Mouse (Mus musculus): ENCODE results near the gene Kcne2. TPM values are rescaled to one million over a fixed set of nuclear protein-coding genes. Genes with fewer than 3 reads are reported as not detected.

The Kcne2 gene
- polyA plus RNA-seq, 1 experiment from 2014 or later = 0.23 TPM

DNA sequence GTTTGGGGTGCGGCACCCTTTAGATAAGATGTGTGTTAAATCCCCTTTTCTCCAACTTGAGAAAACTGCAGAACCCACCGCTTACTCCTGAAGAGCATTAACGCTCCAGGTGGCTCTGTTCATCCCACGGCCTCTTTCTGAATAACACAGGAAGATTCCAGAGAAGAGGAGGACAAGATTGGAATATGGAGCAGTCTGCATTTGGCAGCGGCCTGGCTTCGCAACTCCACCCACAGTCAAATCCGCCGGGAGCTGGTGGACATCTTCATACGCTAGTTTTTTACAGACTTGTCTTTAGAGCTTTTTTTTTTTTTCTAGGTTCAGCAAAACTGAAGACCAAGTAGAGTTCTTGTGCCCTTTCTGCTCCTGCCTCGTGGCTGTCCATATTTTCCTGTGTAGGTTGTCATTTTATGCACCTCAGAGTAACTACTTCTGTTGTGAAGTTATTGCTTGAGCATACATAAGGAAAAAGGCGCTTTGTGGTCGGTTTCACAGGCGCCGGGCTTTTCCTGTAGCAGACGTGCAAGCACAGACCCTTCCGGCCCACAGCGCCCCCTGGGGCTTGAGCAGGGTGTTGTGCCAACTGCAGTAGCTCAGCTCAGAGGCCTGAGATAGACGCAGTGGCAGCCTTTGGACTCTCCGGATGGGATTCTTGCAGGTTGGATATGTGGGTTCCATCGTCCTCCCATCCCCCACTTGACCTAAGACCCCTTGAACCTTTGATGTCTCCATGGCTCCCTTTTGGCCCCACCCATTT is 27.3 kb downstream of the Kcne2 start:
- peak; percentile 44 for DNase-seq (ENCODE audit: low spot score)
- no peaks in the 10 kb centered on the region for H3K36me3 ChIP-seq
- no peaks in the 10 kb centered on the region for H3K9me3 ChIP-seq (replicated peaks)
- peaks cover 14% of the 10 kb centered on the region for H3K4me1 ChIP-seq
- H3K27ac ChIP-seq (replicated peaks) = no peak overlapping the region
- no peak overlapping the region for H3K4me3 ChIP-seq
- no peaks in the 10 kb centered on the region for H3K27me3 ChIP-seq (ENCODE audit: low read depth, poor library complexity, severe bottlenecking)
- 69% methylated on average over 20 of the region's 20 CpGs for WGBS

DNA sequence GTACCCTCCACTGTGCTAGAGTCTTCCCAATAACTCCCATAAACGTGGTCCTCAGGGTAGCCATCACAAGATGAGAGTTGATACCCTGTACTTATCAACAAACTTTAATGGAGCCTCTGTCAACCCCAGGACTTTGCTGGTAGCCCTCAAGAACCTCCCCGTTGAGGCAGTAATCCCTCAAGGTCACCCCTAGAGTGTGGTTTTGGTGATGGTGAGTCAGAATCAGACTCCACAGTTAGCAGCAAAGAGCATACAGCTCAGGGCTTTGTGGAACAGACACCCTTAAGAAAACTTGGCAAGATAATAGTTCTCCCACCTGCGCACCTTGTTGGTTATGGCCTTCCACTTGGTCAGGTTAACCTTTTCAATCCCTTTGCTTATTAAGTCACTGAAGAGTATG is 28.2 kb downstream of the Kcne2 start:
- WGBS = 82% methylated on average over 3 of the region's 3 CpGs
- Histone ChIP-seq H3K4me3 (no peak overlapping the region), H3K27me3 (ENCODE audit: low read depth, poor library complexity, severe bottlenecking) (no peaks in the 10 kb centered on the region), H3K4me1 (peaks cover 22% of the 10 kb centered on the region), H3K36me3 (no peaks in the 10 kb centered on the region), H3K9me3 (replicated peaks) (no peaks in the 10 kb centered on the region), H3K27ac (replicated peaks) (no peak overlapping the region)
- no peak for DNase-seq (ENCODE audit: low spot score)

GRCm38 (mm10) chr16:92321341-92321740 is 29.2 kb downstream of the Kcne2 start, which contains the start of gene Fam243:
Fam243 (minus strand) TSS chr16:92321441.
- H3K27me3 ChIP-seq (ENCODE audit: low read depth, poor library complexity, severe bottlenecking) = no peaks in the 10 kb centered on the region
- H3K4me3 ChIP-seq = no peak within 1 kb of the TSS
- H3K36me3 ChIP-seq = no peaks in the 10 kb centered on the region
- no peak within 1 kb of the TSS for H3K27ac ChIP-seq (replicated peaks)
- H3K4me1 ChIP-seq = peaks cover 27% of the 10 kb centered on the region
- DNase-seq (ENCODE audit: low spot score) = no peak
- WGBS = 90% methylated on average over 8 of the region's 8 CpGs
- H3K9me3 ChIP-seq (replicated peaks) = no peaks in the 10 kb centered on the region

DNA sequence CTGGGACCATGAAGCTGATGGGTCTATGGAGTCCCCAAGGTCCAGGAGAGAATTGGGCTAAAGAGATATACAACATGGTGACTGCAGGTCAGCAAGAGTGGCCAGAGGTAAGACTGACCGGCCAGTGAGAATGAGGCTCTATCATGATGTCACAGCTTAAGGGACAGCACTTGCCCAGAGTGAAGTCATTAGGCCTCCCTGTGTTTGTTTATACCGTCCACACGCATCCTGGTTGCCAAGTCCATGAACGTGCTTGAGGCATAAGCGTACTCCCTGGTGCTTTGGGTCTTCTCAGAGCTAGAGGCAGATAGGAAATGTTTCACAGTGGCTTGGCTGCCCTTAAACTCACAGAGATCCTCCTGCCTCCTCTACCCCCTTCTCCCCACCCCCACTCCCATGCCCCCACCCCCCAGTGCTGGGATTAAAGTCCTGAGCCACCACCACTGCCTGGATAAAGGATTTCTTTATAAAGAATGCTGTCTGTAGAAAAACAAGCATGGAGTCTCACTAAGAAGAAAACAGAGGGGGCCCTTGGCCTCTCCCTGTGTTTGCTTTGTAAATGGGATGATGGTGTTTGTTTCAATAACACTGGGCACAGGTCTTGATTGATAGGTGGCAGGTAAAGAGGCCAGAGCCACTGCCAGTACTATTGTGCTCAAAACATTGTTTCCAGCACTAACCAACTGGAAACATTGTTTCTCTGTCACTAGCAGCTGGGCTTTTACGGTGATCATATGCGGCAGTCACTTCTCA is 32.3 kb downstream of the Kcne2 start:
- Histone ChIP-seq H3K4me1 (peaks cover 26% of the 10 kb centered on the region), H3K9me3 (replicated peaks) (no peaks in the 10 kb centered on the region), H3K27me3 (ENCODE audit: low read depth, poor library complexity, severe bottlenecking) (no peaks in the 10 kb centered on the region; the same call in 1 of the 2 replicates), H3K4me3 (no peak overlapping the region), H3K27ac (replicated peaks) (peak overlapping the region; percentile 76), H3K36me3 (no peaks in the 10 kb centered on the region)
- peak; percentile 28 for DNase-seq (ENCODE audit: low spot score)
- WGBS = 39% methylated on average over 7 of the region's 7 CpGs

GRCm38 (mm10) chr16:92325062-92325406 is 32.8 kb downstream of the Kcne2 start:
- Histone ChIP-seq H3K36me3 (no peaks in the 10 kb centered on the region), H3K4me3 (no peak overlapping the region), H3K27me3 (ENCODE audit: low read depth, poor library complexity, severe bottlenecking) (no peaks in the 10 kb centered on the region; the same call in 1 of the 2 replicates), H3K4me1 (peaks cover 26% of the 10 kb centered on the region), H3K9me3 (replicated peaks) (no peaks in the 10 kb centered on the region), H3K27ac (replicated peaks) (peak overlapping the region; percentile 76)
- no peak for DNase-seq (ENCODE audit: low spot score)
- WGBS = 7% methylated on average over 1 of the region's 1 CpGs

- Histone ChIP-seq H3K27ac (replicated peaks) (no peak overlapping the region), H3K4me3 (no peak overlapping the region), H3K9me3 (replicated peaks) (no peaks in the 10 kb centered on the region), H3K4me1 (peaks cover 33% of the 10 kb centered on the region), H3K36me3 (no peaks in the 10 kb centered on the region), H3K27me3 (ENCODE audit: low read depth, poor library complexity, severe bottlenecking) (no peaks in the 10 kb centered on the region; the same call in 1 of the 2 replicates)
- DNase-seq (ENCODE audit: low spot score) = no peak
- 95% methylated on average over 10 of the region's 10 CpGs for WGBS
These were observed 35.7 kb downstream of the Kcne2 start for GRCm38 (mm10) chr16:92327911-92328310.

- Histone ChIP-seq H3K27me3 (ENCODE audit: low read depth, poor library complexity, severe bottlenecking) (peaks cover 18% of the 10 kb centered on the region; the same call in 1 of the 2 replicates), H3K27ac (replicated peaks) (no peak overlapping the region), H3K9me3 (replicated peaks) (no peaks in the 10 kb centered on the region), H3K4me3 (no peak overlapping the region), H3K36me3 (no peaks in the 10 kb centered on the region), H3K4me1 (peaks cover 17% of the 10 kb centered on the region)
- DNase-seq (ENCODE audit: low spot score) = no peak
- 84% methylated on average over 5 of the region's 5 CpGs for WGBS
These were observed 38.8 kb downstream of the Kcne2 start for GRCm38 (mm10) chr16:92330966-92331365.

DNA sequence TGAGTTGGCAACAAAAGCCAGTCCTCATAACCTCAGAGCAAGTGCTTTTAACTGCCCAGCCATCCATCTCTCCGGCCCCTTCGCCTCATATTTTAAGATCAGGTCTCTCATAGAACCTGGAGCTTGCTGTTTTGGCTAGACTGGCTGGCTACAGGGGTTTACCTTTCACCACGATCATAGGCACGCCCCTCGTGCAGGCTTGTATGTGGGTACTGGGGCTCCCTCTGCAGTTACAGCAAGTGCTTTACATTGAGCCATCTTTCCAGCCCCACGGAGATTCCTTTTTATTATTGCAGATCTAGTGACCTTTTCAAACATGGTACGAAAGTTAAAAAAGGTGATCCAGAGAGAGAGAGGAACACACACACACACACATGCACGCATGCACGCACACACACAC is 42.4 kb downstream of the Kcne2 start:
- Histone ChIP-seq H3K27me3 (ENCODE audit: low read depth, poor library complexity, severe bottlenecking) (0 out of 2 replicates have a peak, but pooled peaks cover 18% of the 10 kb centered on the region), H3K9me3 (replicated peaks) (no peaks in the 10 kb centered on the region), H3K36me3 (no peaks in the 10 kb centered on the region), H3K4me1 (peaks cover 17% of the 10 kb centered on the region), H3K4me3 (no peak overlapping the region), H3K27ac (replicated peaks) (no peak overlapping the region)
- DNase-seq (ENCODE audit: low spot score) = no peak
- 68% methylated on average over 9 of the region's 9 CpGs for WGBS

- WGBS = 6% methylated on average over 9 of the region's 9 CpGs
- H3K27ac ChIP-seq (replicated peaks) = no peak overlapping the region
- H3K4me3 ChIP-seq = no peak overlapping the region
- no peaks in the 10 kb centered on the region for H3K36me3 ChIP-seq
- H3K27me3 ChIP-seq (ENCODE audit: low read depth, poor library complexity, severe bottlenecking) = 0 out of 2 replicates have a peak, but pooled peaks cover 18% of the 10 kb centered on the region
- H3K9me3 ChIP-seq (replicated peaks) = no peaks in the 10 kb centered on the region
- peaks cover 34% of the 10 kb centered on the region for H3K4me1 ChIP-seq
- DNase-seq (ENCODE audit: low spot score) = peak; percentile 85
These were observed 44.1 kb downstream of the Kcne2 start for GRCm38 (mm10) chr16:92336280-92336679.

GRCm38 (mm10) chr16:92340612-92341511 is 48.7 kb downstream of the Kcne2 start:
- peak overlapping the region; percentile 50 for H3K4me3 ChIP-seq
- H3K4me1 ChIP-seq = peaks cover 29% of the 10 kb centered on the region
- peak; percentile 75 for DNase-seq (ENCODE audit: low spot score)
- no peaks in the 10 kb centered on the region for H3K27me3 ChIP-seq (ENCODE audit: low read depth, poor library complexity, severe bottlenecking)
- no peaks in the 10 kb centered on the region for H3K9me3 ChIP-seq (replicated peaks)
- 25% methylated on average over 27 of the region's 27 CpGs for WGBS
- peak overlapping the region; percentile 55 for H3K27ac ChIP-seq (replicated peaks)
- H3K36me3 ChIP-seq = no peaks in the 10 kb centered on the region

DNA sequence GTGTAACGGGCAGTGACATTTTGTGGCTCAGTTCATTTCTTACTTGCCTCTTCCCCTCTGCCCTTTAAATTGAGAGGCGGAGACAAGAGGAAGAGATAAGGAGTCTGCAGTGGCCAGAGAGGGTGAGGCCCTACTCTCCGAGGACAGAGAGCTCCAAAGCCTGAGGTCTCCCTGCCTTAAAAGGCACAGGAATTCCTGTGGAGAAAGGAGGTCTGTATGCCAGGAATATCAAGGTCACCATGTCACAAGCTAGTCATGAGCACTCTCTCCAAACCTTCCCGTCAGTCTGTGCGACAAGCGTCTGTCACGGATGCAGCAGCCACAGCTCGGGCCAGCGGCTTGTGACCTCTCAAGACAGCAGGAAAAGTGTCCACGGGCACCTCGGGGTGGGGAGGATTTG is 53.0 kb downstream of the Kcne2 start:
- Histone ChIP-seq H3K4me3 (no peak overlapping the region), H3K27ac (replicated peaks) (peak overlapping the region; percentile 71)
- WGBS = 73% methylated on average over 11 of the region's 11 CpGs

DNA sequence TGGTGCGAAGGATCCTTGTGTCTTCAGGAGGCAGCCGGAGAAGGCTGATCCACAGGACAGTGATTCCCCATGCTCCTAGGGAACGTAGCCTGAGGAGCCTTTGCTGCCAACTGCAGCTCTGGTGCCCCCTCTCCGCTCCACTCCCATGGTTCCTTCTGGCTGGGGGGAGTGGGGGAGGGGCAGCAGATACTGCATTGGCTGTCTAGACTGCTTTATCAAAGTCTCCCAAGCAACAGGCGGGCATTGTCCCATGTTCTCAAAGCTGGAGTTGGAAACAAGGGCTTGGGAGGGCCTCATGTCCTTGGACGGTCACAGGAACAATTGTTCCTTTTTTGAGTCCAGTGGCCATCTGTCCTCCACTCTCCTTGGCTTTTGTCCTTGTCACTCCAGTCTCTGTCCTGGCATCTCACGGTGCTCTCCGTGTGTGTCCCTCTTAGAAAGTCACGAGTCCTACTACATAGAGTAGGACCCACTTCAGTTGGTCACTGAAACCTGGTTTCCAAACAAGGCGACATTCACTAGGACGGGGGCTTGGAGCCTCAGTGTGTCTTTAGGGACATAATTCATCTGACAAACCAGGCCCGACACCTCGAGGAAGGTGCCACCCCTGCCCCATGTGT is 54.2 kb downstream of the Kcne2 start:
- H3K4me3 ChIP-seq = no peak overlapping the region
- peak; percentile 52 for DNase-seq (ENCODE audit: low spot score)
- no peaks in the 10 kb centered on the region for H3K9me3 ChIP-seq (replicated peaks)
- no peaks in the 10 kb centered on the region for H3K27me3 ChIP-seq (ENCODE audit: low read depth, poor library complexity, severe bottlenecking)
- 72% methylated on average over 13 of the region's 13 CpGs for WGBS
- peaks cover 20% of the 10 kb centered on the region for H3K4me1 ChIP-seq
- no peaks in the 10 kb centered on the region for H3K36me3 ChIP-seq
- H3K27ac ChIP-seq (replicated peaks) = peak overlapping the region; percentile 76

More for the DNA sequence above, 53.0 kb downstream of the Kcne2 start:
- no peak for DNase-seq (ENCODE audit: low spot score)
- Histone ChIP-seq H3K9me3 (replicated peaks) (no peaks in the 10 kb centered on the region), H3K4me1 (peaks cover 33% of the 10 kb centered on the region), H3K27me3 (ENCODE audit: low read depth, poor library complexity, severe bottlenecking) (no peaks in the 10 kb centered on the region), H3K36me3 (no peaks in the 10 kb centered on the region)

Measured in midbrain, embryonic 10.5 days (tissue).